Mouse (Mus musculus) C2C12 (cell line): ENCODE data around the gene Olfr669. TPM values are rescaled to one million over a fixed set of nuclear protein-coding genes. Genes with fewer than 3 reads are reported as not detected.

ENCODE experiments used
- H3K27me3 ChIP-seq: one replicate; pipeline ENCODE4 v1.6.1; 2011; ENCODE audit not compliant: control insufficient read depth, insufficient read depth, insufficient read length
- H3K36me3 ChIP-seq: one replicate; pipeline ENCODE4 v1.6.1; 2011; ENCODE audit not compliant: control insufficient read depth, insufficient read depth
- H3K4me3 ChIP-seq: one replicate; pipeline ENCODE4 v1.5.1; 2011; ENCODE audit warnings: mild to moderate bottlenecking, control low read depth; ENCODE audit not compliant: poor library complexity, insufficient read depth, severe bottlenecking
- H3K79me2 ChIP-seq: one replicate; pipeline ENCODE4 v1.6.1; 2011; ENCODE audit not compliant: control insufficient read depth, insufficient read depth
- H3K79me3 ChIP-seq: one replicate; pipeline ENCODE4 v1.6.1; 2011; ENCODE audit warnings: low read depth, control low read depth
- H3ac ChIP-seq: one replicate; pipeline ENCODE3; 2011; ENCODE audit warnings: low read depth; ENCODE audit not compliant: control insufficient read depth, insufficient read length
- CTCF ChIP-seq: IDR thresholded peaks from one replicate; pipeline ENCODE4 v1.5.1; 2011; ENCODE audit not compliant: control insufficient read depth, insufficient read depth, insufficient read length
- FOSL1 ChIP-seq: IDR thresholded peaks from one replicate; pipeline ENCODE4 v1.8.0; 2011; ENCODE audit warnings: mild to moderate bottlenecking, low read length; ENCODE audit not compliant: poor library complexity, insufficient read depth, severe bottlenecking
- MAX ChIP-seq: IDR thresholded peaks from one replicate; pipeline ENCODE4 v1.6.1; 2011; ENCODE audit warnings: mild to moderate bottlenecking, control low read depth
- MYOD1 ChIP-seq: IDR thresholded peaks from one replicate; pipeline ENCODE4 v1.6.1; 2011; ENCODE audit warnings: low read depth; ENCODE audit not compliant: control insufficient read depth, insufficient read length
- MYOG ChIP-seq: IDR thresholded peaks from one replicate; pipeline ENCODE4 v1.6.1; 2011; ENCODE audit not compliant: control insufficient read depth, insufficient read length; ENCODE audit errors: extremely low read depth
- USF1 ChIP-seq: IDR thresholded peaks from one replicate; pipeline ENCODE4 v1.6.1; 2011; ENCODE audit warnings: low read depth, mild to moderate bottlenecking, control low read depth, moderate library complexity
- polyA plus RNA-seq: library from polyadenylated mRNA; unstranded; fragments of >200 nt; fragmentation: generic; extraction: Trizol; gene quantifications from one replicate; pipeline ENCODE4 v1.2.1, GENCODE M21; 2012; ENCODE audit warnings: missing spikeins

Olfr669 gene
- polyA plus RNA-seq, 1 experiment: not detected

GRCm38 (mm10) chr7:104979026-104979425 lies 45.0 kb downstream of the Olfr669 start, which contains the start of gene Olfr671:
Gene Olfr671 (minus strand): TSS chr7:104979126.
- Histone ChIP-seq H3K27me3 (no peaks in the 10 kb centered on the region), H3ac (no peak within 1 kb of the TSS), H3K79me2 (no peaks in the 10 kb centered on the region), H3K36me3 (no peaks in the 10 kb centered on the region), H3K4me3 (no peak within 1 kb of the TSS), H3K79me3 (no peaks in the 10 kb centered on the region)
- no peak for TF ChIP-seq FOSL1
- no peak for TF ChIP-seq MYOG
- TF ChIP-seq MAX: no peak
- TF ChIP-seq CTCF: no peak
- no peak for TF ChIP-seq MYOD1
- TF ChIP-seq USF1: no peak

Other genes with a start within 250 kb of the Olfr669 start
- gene Olfr661, start 247.7 kb upstream of the Olfr669 start, polyA plus RNA-seq: not detected
- 0.19 TPM for gene Usp17le, start 156.8 kb upstream of the Olfr669 start, polyA plus RNA-seq
- 0.25 TPM for gene Usp17lb, start 91.6 kb upstream of the Olfr669 start, polyA plus RNA-seq
- gene Usp17la, start 77.2 kb upstream of the Olfr669 start, polyA plus RNA-seq: 0.77 TPM
- gene Olfr665, start 56.2 kb upstream of the Olfr669 start, polyA plus RNA-seq: not detected
- not detected for gene Olfr666, start 38.3 kb upstream of the Olfr669 start, polyA plus RNA-seq
- not detected for gene Olfr667, start 12.8 kb upstream of the Olfr669 start, polyA plus RNA-seq
- gene Olfr668, start 6.2 kb upstream of the Olfr669 start, polyA plus RNA-seq: not detected
- gene Olfr670, start 28.4 kb downstream of the Olfr669 start, polyA plus RNA-seq: not detected
- gene Olfr671, start 44.9 kb downstream of the Olfr669 start, polyA plus RNA-seq: not detected
- gene Olfr672, start 67.8 kb downstream of the Olfr669 start, polyA plus RNA-seq: not detected
- gene Olfr675, start 94.2 kb downstream of the Olfr669 start, polyA plus RNA-seq: not detected
- not detected for gene Olfr676, start 98.5 kb downstream of the Olfr669 start, polyA plus RNA-seq
- gene Olfr677, start 117.1 kb downstream of the Olfr669 start, polyA plus RNA-seq: not detected
- not detected for gene Olfr678, start 130.2 kb downstream of the Olfr669 start, polyA plus RNA-seq
- gene Olfr679, start 147.0 kb downstream of the Olfr669 start, polyA plus RNA-seq: not detected
- gene Olfr680-ps1, start 158.6 kb downstream of the Olfr669 start, polyA plus RNA-seq: not detected
- not detected for gene Olfr681, start 182.6 kb downstream of the Olfr669 start, polyA plus RNA-seq
- gene Olfr683, start 212.8 kb downstream of the Olfr669 start, polyA plus RNA-seq: not detected
- gene Olfr684, start 229.4 kb downstream of the Olfr669 start, polyA plus RNA-seq: not detected